Mouse (Mus musculus) limb, embryonic 11.5 days (tissue): ENCODE data around the gene Obscn. TPM values are rescaled to one million over a fixed set of nuclear protein-coding genes. Genes with fewer than 3 reads are reported as not detected.

ENCODE experiments used
- ATAC-seq: fragments of 200-750 bp; cut with Nextera tagmentation; 2 replicates; pipeline ENCODE4 v1.8.0; 2017; ENCODE audit warnings: low read depth; ENCODE audit not compliant: insufficient number of reproducible peaks, low FRiP score, low TSS enrichment
- DNase-seq: peaks from one replicate; pipeline ENCODE4 v3.0.0-alpha.2; 2015; ENCODE audit warnings: low spot score
- H3K27ac ChIP-seq: fragments of 300-500 bp; sonication (generic); replicated peaks from 2 replicates; pipeline ENCODE4 v1.5.1; 2014; ENCODE audit warnings: low read depth, mild to moderate bottlenecking, low read length
- H3K27me3 ChIP-seq: fragments of 300-500 bp; sonication (generic); 2 replicates; pipeline ENCODE4 v1.6.1; 2014; ENCODE audit warnings: mild to moderate bottlenecking, low read length, mixed read lengths; ENCODE audit not compliant: control insufficient read depth, insufficient read depth
- H3K36me3 ChIP-seq: fragments of 300-500 bp; sonication (generic); 2 replicates; pipeline ENCODE4 v1.6.1; 2014; ENCODE audit warnings: mild to moderate bottlenecking, low read length, moderate library complexity, mixed read lengths; ENCODE audit not compliant: control insufficient read depth, insufficient read depth
- H3K4me1 ChIP-seq: fragments of 300-500 bp; sonication (generic); 2 replicates; pipeline ENCODE4 v1.6.1; 2014; ENCODE audit warnings: low read length, mixed read lengths; ENCODE audit not compliant: control insufficient read depth, insufficient read depth
- H3K4me2 ChIP-seq: fragments of 300-500 bp; sonication (generic); 2 replicates; pipeline ENCODE4 v1.6.1; 2014; ENCODE audit warnings: low read depth, mild to moderate bottlenecking, moderate library complexity; ENCODE audit not compliant: severe bottlenecking
- H3K4me3 ChIP-seq: fragments of 300-500 bp; sonication (generic); 2 replicates; pipeline ENCODE4 v1.5.1; 2014; ENCODE audit warnings: low read depth, low read length
- H3K9ac ChIP-seq: fragments of 300-500 bp; sonication (generic); 2 replicates; pipeline ENCODE4 v1.6.1; 2014; ENCODE audit warnings: mild to moderate bottlenecking, low read length
- H3K9me3 ChIP-seq: fragments of 300-500 bp; sonication (generic); 2 replicates; pipeline ENCODE4 v1.6.1; 2016; ENCODE audit warnings: low read length; ENCODE audit not compliant: control insufficient read depth
- WGBS: fragments of 180-500 bp; shearing (Covaris S2); extraction: QIAGEN DNeasy Blood & Tissue Kit; methylation state at CpG from one replicate; pipeline ENCODE4 v1.1.7; 2014; 5-methylcytosine and 5-hydroxymethylcytosine counted together
- polyA plus RNA-seq: library from polyadenylated mRNA; unstranded; fragments of >200 nt; fragmentation: Nextera tagmentation; extraction: Ambion mirVana; gene quantifications from 2 replicates; pipeline ENCODE4 v1.2.1, GENCODE M21; 2014

Gene Obscn
- polyA plus RNA-seq, 1 experiment from 2014 or later, result 0.08 TPM

- Histone ChIP-seq H3K36me3 (no peaks in the 10 kb centered on the region; the same call in 1 of the 2 replicates), H3K9ac (no peak overlapping the region), H3K27ac (no peak overlapping the region), H3K4me1 (no peaks in the 10 kb centered on the region), H3K4me2 (no peak overlapping the region), H3K9me3 (no peaks in the 10 kb centered on the region), H3K4me3 (no peak overlapping the region), H3K27me3 (no peaks in the 10 kb centered on the region)
- WGBS, result 93% methylated on average over 5 of the region's 5 CpGs
- no peak for DNase-seq
- ATAC-seq, result no peak; the same call in 1 of the 2 replicates
Measured at GRCm38 (mm10) chr11:59155900-59156299, 19.7 kb upstream of the Obscn start.

DNA sequence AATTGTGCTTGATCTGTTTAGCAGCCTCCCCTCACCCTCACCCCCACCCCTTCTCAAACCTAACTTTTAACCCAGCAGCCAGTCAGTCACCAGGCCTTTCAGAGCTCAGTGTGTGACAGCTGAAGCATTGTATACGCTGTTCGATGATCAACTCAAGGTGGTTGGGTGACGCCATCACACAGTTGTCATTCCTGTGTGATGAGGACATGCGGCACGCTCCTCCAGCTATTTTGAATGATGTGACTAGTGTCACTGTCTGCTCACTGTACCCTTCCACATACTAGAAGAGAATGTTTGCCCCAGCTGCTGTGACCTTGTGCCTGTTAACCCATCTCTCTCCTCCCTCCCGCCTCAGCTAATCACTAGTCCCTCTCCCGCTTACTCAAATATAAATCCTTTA, 18.0 kb upstream of the Obscn start:
- Histone ChIP-seq H3K9me3 (no peaks in the 10 kb centered on the region), H3K36me3 (no peaks in the 10 kb centered on the region; the same call in 1 of the 2 replicates), H3K4me1 (no peaks in the 10 kb centered on the region), H3K4me2 (no peak overlapping the region), H3K27ac (no peak overlapping the region), H3K27me3 (no peaks in the 10 kb centered on the region), H3K9ac (no peak overlapping the region), H3K4me3 (no peak overlapping the region)
- WGBS, result 92% methylated on average over 7 of the region's 7 CpGs
- ATAC-seq, result no peak
- DNase-seq, result no peak

DNA sequence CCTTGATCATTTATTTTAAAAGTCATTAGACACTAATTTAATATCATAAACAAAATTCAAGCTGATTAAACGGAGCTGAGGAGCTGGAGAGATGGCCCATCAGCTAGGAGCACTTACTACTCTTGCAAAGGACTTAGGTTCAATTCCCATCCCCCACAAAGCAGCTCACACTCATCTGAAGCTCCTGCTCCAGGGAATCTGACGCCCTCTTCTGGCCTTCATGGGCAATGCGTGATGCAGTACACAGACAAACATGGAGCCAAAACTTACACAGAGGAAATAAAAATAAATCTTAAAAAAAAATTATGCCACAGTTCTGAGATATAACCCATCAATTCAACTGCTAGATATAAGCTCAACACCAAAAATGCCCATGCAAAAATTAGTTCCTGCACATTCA, 15.5 kb upstream of the Obscn start:
- DNase-seq (no peak), ATAC-seq (no peak)
- no peak overlapping the region for H3K4me2 ChIP-seq
- H3K9me3 ChIP-seq, result no peaks in the 10 kb centered on the region
- 31% methylated on average over 3 of the region's 3 CpGs for WGBS
- H3K27me3 ChIP-seq, result no peaks in the 10 kb centered on the region
- no peak overlapping the region for H3K4me3 ChIP-seq
- no peaks in the 10 kb centered on the region for H3K4me1 ChIP-seq
- no peaks in the 10 kb centered on the region for H3K36me3 ChIP-seq
- H3K27ac ChIP-seq, result no peak overlapping the region
- no peak overlapping the region for H3K9ac ChIP-seq

DNA sequence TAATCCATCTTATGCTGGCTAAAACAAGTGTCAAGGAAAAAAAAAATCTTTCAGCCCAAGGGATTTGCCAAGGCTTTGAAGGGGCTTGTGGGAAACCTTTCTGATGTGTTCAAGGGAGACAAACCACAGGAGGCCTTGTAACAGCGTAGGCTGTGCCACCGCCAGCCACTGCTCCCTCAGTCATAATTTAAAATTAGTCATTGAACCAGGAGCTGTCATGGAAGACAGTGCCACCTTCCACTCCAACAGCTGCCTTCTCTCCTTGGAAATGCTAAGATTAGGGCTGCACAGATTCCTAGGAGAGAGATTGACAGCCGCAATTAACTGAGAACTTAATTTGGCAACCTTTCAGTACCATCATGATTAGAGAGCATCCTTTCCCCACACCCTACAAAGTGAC, 13.1 kb upstream of the Obscn start:
- no peak for DNase-seq
- Histone ChIP-seq H3K4me2 (no peak overlapping the region), H3K9me3 (no peaks in the 10 kb centered on the region), H3K36me3 (no peaks in the 10 kb centered on the region), H3K27me3 (no peaks in the 10 kb centered on the region), H3K4me3 (no peak overlapping the region), H3K9ac (no peak overlapping the region), H3K27ac (no peak overlapping the region), H3K4me1 (no peaks in the 10 kb centered on the region)
- ATAC-seq, result no peak
- WGBS, result 79% methylated on average over 3 of the region's 3 CpGs

DNA sequence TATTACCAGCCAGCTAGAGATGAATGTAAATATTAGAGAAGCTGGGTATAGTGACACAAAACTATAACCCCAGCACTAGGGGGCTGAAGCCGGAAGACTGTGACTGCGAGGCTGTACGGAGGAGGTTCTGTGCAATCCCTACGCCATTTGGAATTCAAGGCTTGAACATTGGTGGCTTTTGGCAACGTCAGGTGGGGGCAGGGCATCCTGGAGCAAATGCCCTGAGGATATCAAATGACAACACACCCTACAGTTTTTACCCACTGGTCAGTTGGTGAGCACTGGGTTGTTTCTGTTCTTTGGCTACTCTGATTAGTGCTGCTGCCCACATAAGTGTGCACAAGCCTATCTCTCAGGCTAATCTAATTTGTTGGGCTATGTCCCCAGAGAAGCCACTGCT, 6.8 kb upstream of the Obscn start:
- Histone ChIP-seq H3K9ac (no peak overlapping the region), H3K4me3 (no peak overlapping the region), H3K36me3 (no peaks in the 10 kb centered on the region), H3K27me3 (no peaks in the 10 kb centered on the region), H3K4me2 (no peak overlapping the region), H3K9me3 (no peaks in the 10 kb centered on the region), H3K27ac (no peak overlapping the region), H3K4me1 (no peaks in the 10 kb centered on the region)
- WGBS, result 79% methylated on average over 5 of the region's 5 CpGs
- no peak for ATAC-seq
- no peak for DNase-seq

- H3K9me3 ChIP-seq, result no peaks in the 10 kb centered on the region
- DNase-seq, result no peak
- H3K4me3 ChIP-seq, result no peak overlapping the region
Measured at GRCm38 (mm10) chr11:59141772-59142370, 5.7 kb upstream of the Obscn start.

DNA sequence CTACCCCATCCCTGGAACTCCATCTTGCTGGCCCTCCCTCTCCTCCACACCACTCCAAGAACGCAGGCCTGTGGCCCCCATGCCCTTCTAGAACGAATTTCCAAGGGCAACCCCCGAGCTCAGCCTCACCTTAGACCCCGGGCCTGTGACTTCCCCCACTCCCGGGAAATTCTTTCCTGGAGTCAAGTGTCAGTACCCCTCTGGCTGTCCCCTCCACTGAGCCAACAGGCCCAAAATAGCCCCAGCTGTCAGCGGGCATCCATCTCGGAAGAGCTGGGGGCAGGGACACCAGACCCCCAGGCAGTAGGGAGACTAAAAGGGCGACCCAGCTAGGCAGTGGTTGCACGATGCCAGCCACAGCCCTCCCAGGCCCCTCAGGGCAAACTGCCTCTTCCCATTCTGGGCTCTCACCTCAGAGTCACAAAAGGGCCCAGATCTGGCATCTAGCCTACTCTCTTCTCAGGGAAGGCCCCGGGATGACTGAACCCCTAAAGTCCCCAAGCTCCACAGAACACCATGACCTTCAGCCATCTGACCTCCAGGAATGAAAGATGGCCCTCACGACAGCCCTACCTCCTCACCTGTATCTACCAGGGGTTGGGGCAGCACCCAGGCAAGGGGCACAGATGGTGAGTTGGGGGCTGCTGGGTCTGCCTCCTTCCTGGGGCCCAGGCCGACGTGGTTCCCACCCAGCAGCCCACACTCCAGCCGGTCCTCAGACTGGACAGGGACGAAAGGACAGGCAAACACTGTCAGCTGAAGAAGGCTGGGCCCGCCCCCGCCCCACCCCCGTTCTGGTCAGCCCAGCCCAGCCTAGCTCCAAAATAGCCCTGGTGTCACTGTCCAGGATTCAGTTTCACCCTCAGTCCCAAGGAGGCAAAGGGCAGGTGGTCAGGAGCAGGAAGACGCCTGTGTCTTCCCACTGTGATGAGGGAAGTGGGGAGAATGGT, 2.6 kb upstream of the Obscn start:
- Histone ChIP-seq H3K27ac (no peak overlapping the region), H3K4me3 (no peak overlapping the region), H3K4me2 (no peak overlapping the region), H3K27me3 (peaks cover 39% of the 10 kb centered on the region), H3K4me1 (0 out of 2 replicates have a peak, but pooled peaks cover 3% of the 10 kb centered on the region), H3K36me3 (no peaks in the 10 kb centered on the region), H3K9me3 (no peaks in the 10 kb centered on the region), H3K9ac (no peak overlapping the region)
- DNase-seq, result no peak
- no peak for ATAC-seq
- WGBS, result 65% methylated on average over 19 of the region's 19 CpGs

More at GRCm38 (mm10) chr11:59141772-59142370, 5.7 kb upstream of the Obscn start:
- WGBS, result 9% methylated on average over 13 of the region's 14 CpGs
- peaks cover 8% of the 10 kb centered on the region for H3K27me3 ChIP-seq
- no peaks in the 10 kb centered on the region for H3K36me3 ChIP-seq
- no peak overlapping the region for H3K27ac ChIP-seq
- H3K4me2 ChIP-seq, result 0 out of 2 replicates have a peak overlapping the region, but pooled peaks have one; percentile 17
- H3K4me1 ChIP-seq, result no peaks in the 10 kb centered on the region
- no peak for ATAC-seq
- no peak overlapping the region for H3K9ac ChIP-seq

- DNase-seq, result no peak
- Histone ChIP-seq H3K4me3 (no peak overlapping the region), H3K4me2 (no peak overlapping the region), H3K4me1 (0 out of 2 replicates have a peak, but pooled peaks cover 3% of the 10 kb centered on the region), H3K27ac (no peak overlapping the region), H3K27me3 (peaks cover 49% of the 10 kb centered on the region), H3K9me3 (no peaks in the 10 kb centered on the region), H3K9ac (no peak overlapping the region), H3K36me3 (no peaks in the 10 kb centered on the region)
- ATAC-seq, result no peak
- WGBS, result 74% methylated on average over 12 of the region's 12 CpGs
Measured at GRCm38 (mm10) chr11:59136994-59137706, 948 bp upstream of the Obscn start.
